Mouse (Mus musculus) stomach, postnatal 0 days (tissue): Measurements from ENCODE around the gene Ubxn10. TPM values are rescaled to one million over a fixed set of nuclear protein-coding genes. Genes with fewer than 3 reads are reported as not detected.

Source experiments
- ATAC-seq: fragments of 200-750 bp; cut with Nextera tagmentation; 2 replicates; pipeline ENCODE4 v1.8.0; 2017; ENCODE audit not compliant: low FRiP score, low TSS enrichment
- DNase-seq: peaks from one replicate; pipeline ENCODE4 v3.0.0-alpha.2; 2016; ENCODE audit warnings: low spot score
- H3K27ac ChIP-seq: fragments of 300-500 bp; sonication (generic); replicated peaks from 2 replicates; pipeline ENCODE4 v1.5.1; 2014; ENCODE audit warnings: mild to moderate bottlenecking, control low read depth
- H3K27me3 ChIP-seq: fragments of 300-500 bp; sonication (generic); 2 replicates; pipeline ENCODE4 v1.6.1; 2014; ENCODE audit warnings: low read length; ENCODE audit not compliant: control insufficient read depth, insufficient read depth
- H3K36me3 ChIP-seq: fragments of 300-500 bp; sonication (generic); 2 replicates; pipeline ENCODE4 v1.6.1; 2014; ENCODE audit warnings: low read length, mixed read lengths; ENCODE audit not compliant: control insufficient read depth, insufficient read depth
- H3K4me1 ChIP-seq: fragments of 300-500 bp; sonication (generic); replicated peaks from 2 replicates; pipeline ENCODE4 v1.6.1; 2014; ENCODE audit warnings: antibody characterized with exemption; ENCODE audit not compliant: control insufficient read depth, insufficient read depth
- H3K4me2 ChIP-seq: fragments of 300-500 bp; sonication (generic); replicated peaks from 2 replicates; pipeline ENCODE4 v1.6.1; 2014; ENCODE audit warnings: low read depth, mild to moderate bottlenecking, control low read depth, moderate library complexity
- H3K4me3 ChIP-seq: fragments of 300-500 bp; sonication (generic); 2 replicates; pipeline ENCODE4 v1.5.1; 2014; ENCODE audit warnings: low read depth, low read length, control low read depth
- H3K9ac ChIP-seq: fragments of 300-500 bp; sonication (generic); 2 replicates; pipeline ENCODE4 v1.6.1; 2014; ENCODE audit warnings: mild to moderate bottlenecking, low read length, control low read depth, mixed read lengths
- H3K9me3 ChIP-seq: fragments of 300-500 bp; sonication (generic); 2 replicates; pipeline ENCODE4 v1.6.1; 2016; ENCODE audit warnings: low read length; ENCODE audit not compliant: control insufficient read depth
- CTCF ChIP-seq: IDR thresholded peaks from 2 replicates; pipeline ENCODE4 v1.5.1; 2016; ENCODE audit warnings: antibody characterized with exemption, low read depth, mild to moderate bottlenecking, moderate library complexity
- EP300 ChIP-seq: optimal IDR thresholded peaks from 2 replicates; pipeline ENCODE3; 2016; ENCODE audit warnings: antibody characterized with exemption
- WGBS: fragments of 180-500 bp; shearing (Covaris S2); extraction: QIAGEN DNeasy Blood & Tissue Kit; methylation state at CpG from one replicate; pipeline ENCODE4 v1.1.7; 2014; 5-methylcytosine and 5-hydroxymethylcytosine counted together
- polyA plus RNA-seq: library from polyadenylated mRNA; unstranded; fragments of >200 nt; fragmentation: Nextera tagmentation; extraction: Ambion mirVana; gene quantifications from 2 replicates; pipeline ENCODE4 v1.2.1, GENCODE M21; 2015

The Ubxn10 gene
- polyA plus RNA-seq, 1 experiment from 2014 or later = 0.64 TPM

DNA sequence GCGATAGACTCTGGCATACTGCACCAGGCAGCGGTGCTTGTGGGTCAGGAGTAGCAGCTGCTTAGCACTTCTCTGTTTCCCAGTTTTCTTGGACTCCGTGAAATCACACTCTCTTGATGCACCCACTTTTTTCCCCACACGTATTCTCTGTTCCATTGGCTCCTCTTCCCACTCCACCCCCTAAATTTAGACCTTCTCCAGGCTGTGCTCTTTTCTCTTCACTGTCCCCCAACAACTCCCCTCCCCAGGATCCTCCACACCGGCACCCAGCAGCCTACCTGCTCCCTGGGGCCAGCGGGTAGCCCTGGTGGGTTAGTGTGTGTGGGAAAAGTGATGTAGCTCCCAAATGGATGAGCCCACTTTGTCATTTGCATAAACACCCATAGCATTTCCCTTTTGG, 51.2 kb downstream of the Ubxn10 start:
- 71% methylated on average over 6 of the region's 6 CpGs for WGBS
- H3K4me1 ChIP-seq = no peaks in the 10 kb centered on the region
- no peak overlapping the region for H3K27ac ChIP-seq
- H3K36me3 ChIP-seq = no peaks in the 10 kb centered on the region
- no peaks in the 10 kb centered on the region for H3K9me3 ChIP-seq
- DNase-seq (no peak), ATAC-seq (no peak)
- H3K27me3 ChIP-seq = no peaks in the 10 kb centered on the region
- TF ChIP-seq CTCF = no peak
- no peak for TF ChIP-seq EP300
- no peak overlapping the region for H3K9ac ChIP-seq
- H3K4me2 ChIP-seq = no peak overlapping the region
- no peak overlapping the region for H3K4me3 ChIP-seq

DNA sequence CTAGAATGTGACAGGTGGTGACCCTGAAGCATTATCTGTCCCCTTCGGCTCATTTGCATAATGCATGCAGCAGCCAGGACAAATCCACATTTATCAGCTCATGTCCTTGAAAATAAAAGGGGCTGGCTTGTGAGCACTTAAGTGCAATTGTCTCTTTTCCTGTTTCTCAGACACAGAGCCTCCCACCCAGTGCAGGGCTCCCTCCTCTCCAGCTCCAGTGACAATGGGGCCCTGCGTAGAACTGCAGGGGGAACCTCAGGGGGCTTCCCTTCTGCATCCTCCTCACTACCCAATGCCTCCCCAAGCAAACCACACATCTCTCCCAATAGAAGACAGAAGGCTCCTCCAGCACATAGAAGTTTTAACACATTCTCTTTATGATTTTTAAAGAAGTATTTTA, 54.2 kb downstream of the Ubxn10 start:
- Histone ChIP-seq H3K4me1 (no peaks in the 10 kb centered on the region), H3K9me3 (no peaks in the 10 kb centered on the region), H3K4me2 (no peak overlapping the region), H3K4me3 (no peak overlapping the region), H3K27me3 (no peaks in the 10 kb centered on the region), H3K27ac (no peak overlapping the region), H3K36me3 (no peaks in the 10 kb centered on the region), H3K9ac (no peak overlapping the region)
- TF ChIP-seq EP300 (no peak), CTCF (no peak)
- WGBS = 75% methylated on average over 2 of the region's 2 CpGs
- ATAC-seq (no peak), DNase-seq (no peak)

DNA sequence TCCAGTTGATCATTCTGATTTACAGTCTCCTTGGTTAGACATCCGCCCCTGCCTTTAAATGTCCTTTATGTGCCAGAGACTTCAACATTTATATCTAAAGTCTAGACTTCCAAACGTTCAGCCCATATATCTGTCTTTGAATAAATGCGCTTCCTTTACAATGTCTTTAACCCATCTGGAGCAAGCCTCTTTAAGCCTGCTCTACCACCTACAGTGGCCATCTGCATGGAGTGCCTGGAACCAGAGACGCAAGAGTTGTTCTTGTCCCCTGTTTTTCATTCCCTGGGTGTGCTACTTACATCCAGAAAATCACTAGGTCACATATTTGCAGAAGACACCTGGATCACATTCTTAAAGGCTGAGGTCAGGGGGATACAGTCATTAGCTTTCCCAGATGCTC, 56.8 kb downstream of the Ubxn10 start:
- no peak overlapping the region for H3K4me3 ChIP-seq
- H3K9me3 ChIP-seq = no peaks in the 10 kb centered on the region
- H3K27ac ChIP-seq = no peak overlapping the region
- no peaks in the 10 kb centered on the region for H3K27me3 ChIP-seq
- no peaks in the 10 kb centered on the region for H3K4me1 ChIP-seq
- ATAC-seq (no peak), DNase-seq (no peak)
- H3K36me3 ChIP-seq = no peaks in the 10 kb centered on the region
- no peak overlapping the region for H3K4me2 ChIP-seq
- TF ChIP-seq CTCF = no peak
- no peak for TF ChIP-seq EP300
- no peak overlapping the region for H3K9ac ChIP-seq
- WGBS = 70% methylated on average over 4 of the region's 4 CpGs

DNA sequence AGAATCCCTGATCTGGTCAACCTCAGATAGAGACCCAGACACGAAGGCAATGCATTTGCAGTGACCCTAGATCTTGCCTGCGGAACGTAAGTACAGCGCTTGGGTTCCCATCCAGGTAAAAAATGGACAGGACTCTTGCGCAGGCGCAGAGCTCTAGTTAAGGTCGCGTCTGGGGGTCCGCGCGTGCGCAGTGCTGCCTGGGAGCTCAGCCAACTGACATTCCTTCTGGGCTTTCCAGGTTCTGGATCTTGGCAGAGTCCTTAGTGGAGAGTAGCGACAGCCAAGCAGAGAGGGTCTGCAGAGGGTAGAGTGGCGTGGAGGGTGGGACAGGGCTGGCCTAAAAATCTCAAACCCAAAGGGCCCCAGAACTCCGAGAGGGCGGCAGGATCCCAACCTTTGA, 59.4 kb downstream of the Ubxn10 start:
- H3K36me3 ChIP-seq = no peaks in the 10 kb centered on the region
- no peaks in the 10 kb centered on the region for H3K4me1 ChIP-seq
- H3K27ac ChIP-seq = no peak overlapping the region
- H3K9ac ChIP-seq = no peak overlapping the region
- no peak overlapping the region for H3K4me2 ChIP-seq
- no peaks in the 10 kb centered on the region for H3K27me3 ChIP-seq
- no peak overlapping the region for H3K4me3 ChIP-seq
- DNase-seq = no peak
- TF ChIP-seq EP300 = no peak
- TF ChIP-seq CTCF = no peak
- WGBS = 20% methylated on average over 16 of the region's 16 CpGs
- ATAC-seq = no peak
- no peaks in the 10 kb centered on the region for H3K9me3 ChIP-seq

DNA sequence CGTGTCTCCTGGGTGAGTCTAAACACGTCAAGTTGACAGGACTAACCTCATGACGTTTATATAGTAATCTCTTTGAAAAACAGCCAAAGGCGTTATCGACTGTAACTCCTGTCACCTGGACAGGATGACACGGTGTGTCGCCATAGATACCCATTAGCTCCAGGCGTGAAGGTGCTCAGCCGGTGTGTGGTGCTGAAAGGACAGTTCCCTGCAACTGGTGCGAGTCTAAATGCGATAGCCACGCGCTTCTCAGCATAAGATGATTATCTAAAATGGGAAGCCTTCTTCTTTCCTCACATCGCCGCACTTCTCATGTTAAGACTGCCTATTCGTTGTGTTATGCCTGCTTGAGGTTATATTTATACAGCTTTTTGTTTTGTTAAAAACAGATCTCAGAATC, 60.5 kb downstream of the Ubxn10 start:
- Histone ChIP-seq H3K9me3 (no peaks in the 10 kb centered on the region), H3K4me2 (no peak overlapping the region), H3K9ac (no peak overlapping the region), H3K27ac (no peak overlapping the region), H3K4me1 (no peaks in the 10 kb centered on the region), H3K36me3 (no peaks in the 10 kb centered on the region), H3K27me3 (no peaks in the 10 kb centered on the region), H3K4me3 (no peak overlapping the region)
- no peak for TF ChIP-seq EP300
- TF ChIP-seq CTCF = no peak
- DNase-seq (peak; percentile 61), ATAC-seq (peak; percentile 47; the same call in 1 of the 2 replicates)
- 12% methylated on average over 16 of the region's 16 CpGs for WGBS

DNA sequence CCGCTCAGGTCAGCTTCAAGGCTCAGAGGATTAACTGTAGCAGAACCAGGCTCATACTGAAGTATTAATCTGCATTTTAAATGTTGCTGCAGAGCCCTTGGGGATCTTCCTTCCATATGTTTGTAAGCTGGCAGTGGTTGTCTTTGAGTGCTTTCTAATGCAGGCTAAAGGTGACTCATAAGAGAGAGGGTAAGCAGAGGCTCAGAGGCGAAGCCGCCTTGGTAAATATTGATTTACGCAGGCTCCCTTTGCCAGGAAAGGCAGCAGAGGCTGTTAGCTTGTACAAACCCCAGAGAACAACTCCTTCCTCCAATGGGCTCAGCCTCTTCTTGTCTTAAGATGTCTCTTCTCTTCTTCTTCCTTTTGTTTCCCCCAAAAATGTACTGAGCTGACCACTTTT, 64.8 kb downstream of the Ubxn10 start:
- H3K4me3 ChIP-seq = no peak overlapping the region
- no peak overlapping the region for H3K27ac ChIP-seq
- no peaks in the 10 kb centered on the region for H3K9me3 ChIP-seq
- no peak overlapping the region for H3K9ac ChIP-seq
- DNase-seq = peak; percentile 69
- no peaks in the 10 kb centered on the region for H3K36me3 ChIP-seq
- 20% methylated on average over 4 of the region's 4 CpGs for WGBS
- H3K4me2 ChIP-seq = no peak overlapping the region
- H3K4me1 ChIP-seq = no peaks in the 10 kb centered on the region
- H3K27me3 ChIP-seq = no peaks in the 10 kb centered on the region
- ATAC-seq = peak; percentile 69
- TF ChIP-seq EP300 (no peak), CTCF (no peak)
